Mouse (Mus musculus) heart, postnatal 0 days (tissue): ENCODE measurements around the gene 5730596B20Rik. TPM values are rescaled to one million over a fixed set of nuclear protein-coding genes. Genes with fewer than 3 reads are reported as not detected.

Experiments
- ATAC-seq: fragments of 200-750 bp; cut with Nextera tagmentation; 2 replicates; pipeline ENCODE4 v1.8.0; 2017; ENCODE audit warnings: low read depth, moderate number of reproducible peaks, moderate library complexity; ENCODE audit not compliant: insufficient read depth
- DNase-seq: peaks from one replicate; pipeline ENCODE4 v3.0.0-alpha.2; 2016; ENCODE audit warnings: low spot score
- H3K27ac ChIP-seq: fragments of 300-500 bp; sonication (generic); 2 replicates; pipeline ENCODE4 v1.5.1; 2014; ENCODE audit warnings: low read depth, mild to moderate bottlenecking
- H3K27me3 ChIP-seq: fragments of 300-500 bp; sonication (generic); 2 replicates; pipeline ENCODE4 v1.6.1; 2014; ENCODE audit warnings: low read length, mixed read lengths; ENCODE audit not compliant: control insufficient read depth, insufficient read depth
- H3K36me3 ChIP-seq: fragments of 300-500 bp; sonication (generic); replicated peaks from 2 replicates; pipeline ENCODE4 v1.6.1; 2014; ENCODE audit warnings: low read length, mixed read lengths; ENCODE audit not compliant: control insufficient read depth, insufficient read depth
- H3K4me1 ChIP-seq: fragments of 300-500 bp; sonication (generic); 2 replicates; pipeline ENCODE4 v1.6.1; 2014; ENCODE audit warnings: antibody characterized with exemption; ENCODE audit not compliant: control insufficient read depth, insufficient read depth
- H3K4me2 ChIP-seq: fragments of 300-500 bp; sonication (generic); 2 replicates; pipeline ENCODE4 v1.6.1; 2014; ENCODE audit warnings: low read depth, mild to moderate bottlenecking, low read length, moderate library complexity
- H3K4me3 ChIP-seq: fragments of 300-500 bp; sonication (generic); 2 replicates; pipeline ENCODE4 v1.5.1; 2014; ENCODE audit warnings: low read depth, low read length
- H3K9ac ChIP-seq: fragments of 300-500 bp; sonication (generic); replicated peaks from 2 replicates; pipeline ENCODE4 v1.6.1; 2014; ENCODE audit warnings: low read depth, low read length, mixed read lengths
- H3K9me3 ChIP-seq: fragments of 300-500 bp; sonication (generic); replicated peaks from 2 replicates; pipeline ENCODE4 v1.6.1; 2016; ENCODE audit warnings: low read length; ENCODE audit not compliant: control insufficient read depth
- CTCF ChIP-seq: IDR thresholded peaks from 2 replicates; pipeline ENCODE4 v1.5.1; 2016; ENCODE audit warnings: antibody characterized with exemption, control low read depth, low read depth
- EP300 ChIP-seq: IDR thresholded peaks from 2 replicates; pipeline ENCODE4 v1.6.1; 2016; ENCODE audit warnings: antibody characterized with exemption, low read depth
- WGBS: fragments of 180-500 bp; shearing (Covaris S2); extraction: QIAGEN DNeasy Blood & Tissue Kit; methylation state at CpG from one replicate; pipeline ENCODE4 v1.1.7; 2014; 5-methylcytosine and 5-hydroxymethylcytosine counted together
- polyA plus RNA-seq: library from polyadenylated mRNA; unstranded; fragments of >200 nt; fragmentation: Nextera tagmentation; extraction: Ambion mirVana; gene quantifications from 2 replicates; pipeline ENCODE4 v1.2.1, GENCODE M21; 2015
- total RNA-seq: library from RNA; depleted of rRNA; stranded (reverse); fragments of >200 nt; gene quantifications from 2 replicates; pipeline ENCODE4 v1.2.3, GENCODE M21; 2014; ENCODE audit warnings: low replicate concordance

The 5730596B20Rik gene
- total and polyA plus RNA-seq, 2 experiments from 2014 or later, result 0.03 to 0.84 TPM

DNA sequence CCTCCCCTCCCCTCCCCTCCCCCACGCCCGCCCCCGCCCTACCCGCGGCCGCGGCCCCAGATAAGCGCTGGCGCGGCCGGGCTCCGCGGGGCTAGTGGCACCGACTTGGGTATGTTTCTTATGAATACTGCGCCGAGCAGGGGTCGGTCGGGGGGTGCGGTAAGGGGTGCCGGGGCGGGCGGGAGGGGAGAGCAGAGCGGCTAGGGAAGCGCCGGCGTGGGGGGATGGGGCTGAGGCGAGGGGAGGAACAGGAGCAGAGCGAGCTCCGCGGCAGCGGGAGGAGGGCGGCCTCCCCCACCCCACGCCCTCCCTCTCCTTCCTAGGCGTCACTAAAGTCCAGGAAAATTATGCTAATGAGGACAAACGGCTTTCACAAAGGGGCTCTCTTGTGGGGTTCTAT, 1.4 kb upstream of the 5730596B20Rik start:
- DNase-seq, result no peak
- Histone ChIP-seq H3K27me3 (peaks cover 99% of the 10 kb centered on the region), H3K4me1 (0 out of 2 replicates have a peak, but pooled peaks cover 3% of the 10 kb centered on the region), H3K4me3 (peak overlapping the region; percentile 43), H3K9me3 (no peaks in the 10 kb centered on the region), H3K27ac (peak overlapping the region; percentile 67), H3K9ac (peak overlapping the region; percentile 44; the same call in 1 of the 2 replicates), H3K4me2 (peak overlapping the region; percentile 44), H3K36me3 (no peaks in the 10 kb centered on the region)
- TF ChIP-seq CTCF (no peak), EP300 (no peak)
- ATAC-seq, result no peak
- WGBS, result 1% methylated on average over 15 of the region's 35 CpGs

- Histone ChIP-seq H3K27me3 (peaks cover 99% of the 10 kb centered on the region), H3K9ac (no peak overlapping the region)
- ATAC-seq, result no peak
These were observed 907 bp upstream of the 5730596B20Rik start for GRCm38 (mm10) chr6:52176391-52176790.

GRCm38 (mm10) chr6:52177806-52178205, 508 bp downstream of the 5730596B20Rik start:
- H3K27ac ChIP-seq, result no peak overlapping the region
- no peak overlapping the region for H3K4me3 ChIP-seq
- TF ChIP-seq EP300 (no peak), CTCF (no peak)
- H3K36me3 ChIP-seq, result no peaks in the 10 kb centered on the region
- DNase-seq (no peak), ATAC-seq (no peak)
- WGBS, result 7% methylated on average over 9 of the region's 9 CpGs
- H3K9ac ChIP-seq, result no peak overlapping the region
- H3K4me1 ChIP-seq, result no peaks in the 10 kb centered on the region
- H3K9me3 ChIP-seq, result no peaks in the 10 kb centered on the region
- H3K27me3 ChIP-seq, result peaks cover 99% of the 10 kb centered on the region
- peak overlapping the region; percentile 44; the same call in 1 of the 2 replicates for H3K4me2 ChIP-seq

More at GRCm38 (mm10) chr6:52176391-52176790, 907 bp upstream of the 5730596B20Rik start:
- H3K9me3 ChIP-seq, result no peaks in the 10 kb centered on the region
- WGBS, result 9% methylated on average over 6 of the region's 6 CpGs
- DNase-seq, result no peak
- H3K4me1 ChIP-seq, result 0 out of 2 replicates have a peak, but pooled peaks cover 3% of the 10 kb centered on the region
- no peak overlapping the region for H3K27ac ChIP-seq
- H3K4me2 ChIP-seq, result peak overlapping the region; percentile 44
- TF ChIP-seq EP300, result no peak
- TF ChIP-seq CTCF, result no peak
- peak overlapping the region; percentile 43 for H3K4me3 ChIP-seq
- no peaks in the 10 kb centered on the region for H3K36me3 ChIP-seq

- no peaks in the 10 kb centered on the region for H3K36me3 ChIP-seq
- no peaks in the 10 kb centered on the region for H3K9me3 ChIP-seq
- peaks cover 99% of the 10 kb centered on the region for H3K27me3 ChIP-seq
- WGBS, result 12% methylated on average over 4 of the region's 4 CpGs
- H3K4me3 ChIP-seq, result peak overlapping the region; percentile 4
- no peak overlapping the region for H3K9ac ChIP-seq
- H3K4me1 ChIP-seq, result no peaks in the 10 kb centered on the region
- no peak overlapping the region for H3K27ac ChIP-seq
- no peak for DNase-seq
- ATAC-seq, result no peak
- TF ChIP-seq EP300 (no peak), CTCF (no peak)
- peak overlapping the region; percentile 38 for H3K4me2 ChIP-seq
These were observed 1.8 kb downstream of the 5730596B20Rik start for GRCm38 (mm10) chr6:52178918-52179665.

DNA sequence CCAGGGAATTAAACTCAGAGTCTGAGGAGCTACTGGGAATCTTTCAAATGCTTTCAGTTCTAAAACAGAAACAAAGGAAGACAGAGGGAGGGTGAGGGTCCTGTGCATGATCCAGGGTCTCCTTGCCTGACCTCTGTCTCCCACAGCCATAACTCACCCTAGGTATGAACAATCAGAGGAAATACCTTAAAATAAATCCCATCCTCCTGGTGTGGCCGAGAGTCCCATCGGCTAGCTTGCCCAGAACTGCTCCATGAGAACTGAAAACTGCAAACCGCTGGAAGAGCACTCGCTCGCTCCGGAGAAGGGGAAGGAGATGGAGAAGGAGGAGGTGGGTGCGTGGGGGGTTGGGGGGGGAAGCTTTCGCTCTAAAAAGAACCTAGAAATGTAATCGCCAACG, 2.4 kb downstream of the 5730596B20Rik start:
- ATAC-seq, result no peak
- no peak for DNase-seq
- TF ChIP-seq EP300 (no peak), CTCF (no peak)
- Histone ChIP-seq H3K9me3 (no peaks in the 10 kb centered on the region), H3K27me3 (peaks cover 99% of the 10 kb centered on the region), H3K9ac (no peak overlapping the region), H3K4me1 (no peaks in the 10 kb centered on the region), H3K36me3 (no peaks in the 10 kb centered on the region), H3K4me3 (peak overlapping the region; percentile 4), H3K4me2 (peak overlapping the region; percentile 38), H3K27ac (no peak overlapping the region)
- WGBS, result 2% methylated on average over 10 of the region's 10 CpGs

GRCm38 (mm10) chr6:52180213-52180710, 3.0 kb downstream of the 5730596B20Rik start:
- Histone ChIP-seq H3K27me3 (peaks cover 99% of the 10 kb centered on the region), H3K27ac (no peak overlapping the region), H3K9ac (no peak overlapping the region), H3K4me1 (no peaks in the 10 kb centered on the region), H3K4me2 (peak overlapping the region; percentile 38; the same call in 1 of the 2 replicates), H3K36me3 (no peaks in the 10 kb centered on the region), H3K4me3 (no peak overlapping the region), H3K9me3 (no peaks in the 10 kb centered on the region)
- TF ChIP-seq CTCF (no peak), EP300 (no peak)
- DNase-seq, result no peak
- ATAC-seq, result no peak
- WGBS, result 12% methylated on average over 11 of the region's 11 CpGs
